Mouse (Mus musculus) liver, adult 2 months (tissue): ENCODE results near the gene Ubtf.

Experiments
- CTCF ChIP-seq: fragments of 200-500 bp; IDR thresholded peaks from 2 replicates; pipeline ENCODE4 v1.5.1; 2011; ENCODE audit warnings: low read depth, low read length, control low read depth
- POLR2A ChIP-seq: fragments of 200-500 bp; IDR thresholded peaks from 2 replicates; pipeline ENCODE4 v1.6.1; 2011; ENCODE audit warnings: low read length, control low read depth; ENCODE audit not compliant: insufficient read depth; ENCODE audit errors: extremely low read depth

- TF ChIP-seq CTCF (no peak; the same call in 1 of the 2 replicates), POLR2A (no peak)
Measured at GRCm38 (mm10) chr11:102266631-102267355, 52.7 kb downstream of the Ubtf start.
